In genomic region chr16:56771163-56772105, GRCm38 (mm10) we compare ENCODE assay signal across 9 mouse cellular contexts. TPM values are rescaled to one million over a fixed set of nuclear protein-coding genes. Genes with fewer than 3 reads are reported as not detected.
A peak's percentile ranks its signal among the peaks of the same experiment; 100 is the strongest.
DNase-seq lines count a peak whose midpoint lies in the region; ATAC-seq and TF ChIP-seq lines count a peak whose summit lies in the region.
"Had no signal": no experiment of that assay in that cellular context is flagged by ENCODE, and none has a peak within 500 bp of the region (broad histone marks: within the 10 kb centered on the region; RNA-seq: fewer than 3 reads in every experiment).

No protein-coding gene starts in this region.

- ATAC-seq in hematopoietic stem cell, adult 5-6 weeks (replicated peaks in 1 of 2; ENCODE audit: insufficient read depth in 1 of 2, low FRiP score in 2 of 2, low TSS enrichment in 1 of 2, low read depth in 1 of 2, poor library complexity in 2 of 2, severe bottlenecking in 2 of 2), result peak; percentile 77 to 81

- WGBS in lung, adult 2 months, result 44% methylated on average over 10 of the region's 10 CpGs

- no peaks in the 10 kb centered on the region for H3K4me1 ChIP-seq in lung, adult 2 months (ENCODE audit: control insufficient read depth, insufficient read depth, low read length)
- H3K4me1 ChIP-seq: lung, embryonic 15.5 days had no signal

- H3K4me3 ChIP-seq in layer of hippocampus, adult 2 months, result no peak overlapping the region; the same call in 1 of the 2 replicates
- H3K4me3 ChIP-seq in lung, adult 2 months (replicated peaks; ENCODE audit: extremely low read depth, low read depth, low read length), result no peak overlapping the region
- H3K4me3 ChIP-seq: lung, embryonic 15.5 days had no signal

- DNase-seq in gastrocnemius, adult 18-20 months (ENCODE audit: low spot score), result peak; percentile 37
- no peak for DNase-seq in gastrocnemius, adult 8-10 months (ENCODE audit: low spot score in 2 of 2)
- peak; percentile 39 for DNase-seq in Muller cell, postnatal 12 days (ENCODE audit: inconsistent ontology term)
- DNase-seq in embryo, embryonic 10 days (ENCODE audit: low spot score), result peak; percentile 75
- peak; percentile 59 to 69 for DNase-seq in layer of hippocampus, adult 2 months (ENCODE audit: low spot score in 2 of 2)
- peak; percentile 11 for DNase-seq in lung, adult 2 months
- peak; percentile 77 to 80 for DNase-seq in right cerebral cortex, adult 2 months (ENCODE audit: low spot score in 2 of 2)

- no peak overlapping the region for H3K27ac ChIP-seq in layer of hippocampus, adult 2 months
- H3K27ac ChIP-seq: lung, embryonic 15.5 days had no signal

- no peak for TF ChIP-seq POLR2A in lung, adult 2 months (IDR thresholded peaks at IDR 0.05; ENCODE audit: borderline replicate concordance, extremely low read depth, low read depth, low read length)

- TF ChIP-seq CTCF in layer of hippocampus, adult 2 months (conservative IDR thresholded peaks at IDR 0.05), result peak; percentile 93
- TF ChIP-seq CTCF in lung, adult 2 months (IDR thresholded peaks at IDR 0.05; ENCODE audit: insufficient read depth, low read length), result peak; percentile 44; the same call in 1 of the 2 replicates

RNA-seq across cellular contexts. Expression of gene Adgrg7, which starts 24.2 kb away (rescaled TPM):
- total RNA-seq in gastrocnemius, adult 18-20 months (2021), result not detected
- total RNA-seq in gastrocnemius, adult 8-10 months (2022), result not detected
- total RNA-seq in hematopoietic stem cell, adult 5-6 weeks (2017), result 36.5 and 41.2 TPM in 2 replicates
- not detected for total RNA-seq in layer of hippocampus, adult 2 months (2021)
- 0.07 TPM in 1 of 2 replicates, not detected in the other for polyA plus RNA-seq in lung, adult 2 months (2012; rRNA removed)
- polyA plus RNA-seq: lung, embryonic 15.5 days had no signal

RNA-seq across cellular contexts. Expression of gene Tfg, which starts 54.2 kb away (rescaled TPM):
- 10 to 100 TPM; 41.1 to 41.5 TPM for total RNA-seq in gastrocnemius, adult 18-20 months (2021)
- total RNA-seq in gastrocnemius, adult 8-10 months (2022), result 10 to 100 TPM; 39.4 to 49.2 (median 40.6) TPM
- total RNA-seq in hematopoietic stem cell, adult 5-6 weeks (2017), result 39.9 and 55.2 TPM in 2 replicates
- 10 to 100 TPM; 54.2 to 55.3 TPM for total RNA-seq in layer of hippocampus, adult 2 months (2021)
- 51.3 and 59.6 TPM in 2 replicates for polyA plus RNA-seq in lung, adult 2 months (2012; rRNA removed)

Comparison
In these comparisons a context has a peak if more than half of its experiments do, and no peak if none do; other contexts are left out.
1. DNase-seq: peak in gastrocnemius, adult 18-20 months (single experiment), Muller cell, postnatal 12 days (single experiment), embryo, embryonic 10 days (single experiment), layer of hippocampus, adult 2 months (2 of 2), lung, adult 2 months (single experiment) and right cerebral cortex, adult 2 months (2 of 2); none in gastrocnemius, adult 8-10 months (0 of 2).
2. RNA of gene Adgrg7, which starts 24.2 kb away (total RNA-seq): 36.5 to 41.2 TPM in hematopoietic stem cell, adult 5-6 weeks; not detected in gastrocnemius, adult 18-20 months, not detected in gastrocnemius, adult 8-10 months and not detected in layer of hippocampus, adult 2 months; every median in the first group is over 10 times any median in the second.